Mouse (Mus musculus) kidney, adult 2 months (tissue): ENCODE data around the gene Chga.

Source experiments
- CTCF ChIP-seq: fragments of 200-500 bp; conservative IDR thresholded peaks from 2 replicates; pipeline ENCODE4 v1.5.1; 2011; ENCODE audit warnings: low read depth, mild to moderate bottlenecking, control low read depth, low read length, moderate library complexity, mixed read lengths; ENCODE audit not compliant: insufficient read depth, insufficient read length
- POLR2A ChIP-seq: fragments of 200-500 bp; IDR thresholded peaks from one replicate; pipeline ENCODE4 v1.6.1; 2011; ENCODE audit warnings: low read depth, low read length, control low read depth

DNA sequence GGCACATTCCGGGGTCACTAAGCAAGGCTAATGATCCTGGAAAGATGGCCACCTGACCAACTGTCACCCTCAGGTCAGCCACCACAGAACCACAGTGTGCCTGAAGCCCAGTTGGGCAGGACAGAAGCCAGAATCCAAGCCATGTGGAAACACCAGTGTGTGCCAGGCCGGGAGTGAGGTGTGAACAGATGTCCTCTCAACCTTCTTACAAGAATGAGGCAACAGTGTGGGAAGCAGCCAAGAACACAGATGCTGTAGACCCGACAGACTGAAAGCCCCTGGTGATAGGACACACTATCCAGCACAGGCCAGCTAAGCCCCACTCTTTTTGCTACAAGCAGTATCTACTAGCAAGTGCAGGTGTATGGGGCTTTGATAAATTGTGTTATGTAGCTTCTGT, 30.6 kb downstream of the Chga start:
- TF ChIP-seq POLR2A (no peak), CTCF (no peak)
